Mouse (Mus musculus): Measurements from ENCODE around the gene Kif6. TPM values are rescaled to one million over a fixed set of nuclear protein-coding genes. Genes with fewer than 3 reads are reported as not detected.

The Kif6 gene
- polyA plus RNA-seq, 1 experiment = not detected

- no peak overlapping the region for H3K27ac ChIP-seq (ENCODE audit: insufficient read depth, low read depth, low read length)
- TF ChIP-seq CTCF (IDR thresholded peaks at IDR 0.05; ENCODE audit: insufficient read depth, low read depth, low read length) (no peak), POLR2A (IDR thresholded peaks at IDR 0.05; ENCODE audit: insufficient read depth, low read depth, low read length) (no peak)
- peaks cover 13% of the 10 kb centered on the region for H3K4me1 ChIP-seq (ENCODE audit: control insufficient read depth, insufficient read depth, low read length)
- H3K4me3 ChIP-seq (ENCODE audit: insufficient read depth, low read depth, low read length) = no peak overlapping the region
- 76% methylated on average over 10 of the region's 10 CpGs for WGBS
Measured at GRCm38 (mm10) chr17:49860057-49860816, 245.3 kb downstream of the Kif6 start.

- H3K4me1 ChIP-seq (ENCODE audit: control insufficient read depth, insufficient read depth, low read length) = peaks cover 21% of the 10 kb centered on the region
- no peak for TF ChIP-seq CTCF (IDR thresholded peaks at IDR 0.05; ENCODE audit: insufficient read depth, low read depth, low read length)
- no peak for TF ChIP-seq POLR2A (IDR thresholded peaks at IDR 0.05; ENCODE audit: insufficient read depth, low read depth, low read length)
- no peak overlapping the region for H3K27ac ChIP-seq (ENCODE audit: insufficient read depth, low read depth, low read length)
- WGBS = 53% methylated on average over 5 of the region's 5 CpGs
- H3K4me3 ChIP-seq (ENCODE audit: insufficient read depth, low read depth, low read length) = no peak overlapping the region
Measured at GRCm38 (mm10) chr17:49863597-49863996, 248.7 kb downstream of the Kif6 start.

DNA sequence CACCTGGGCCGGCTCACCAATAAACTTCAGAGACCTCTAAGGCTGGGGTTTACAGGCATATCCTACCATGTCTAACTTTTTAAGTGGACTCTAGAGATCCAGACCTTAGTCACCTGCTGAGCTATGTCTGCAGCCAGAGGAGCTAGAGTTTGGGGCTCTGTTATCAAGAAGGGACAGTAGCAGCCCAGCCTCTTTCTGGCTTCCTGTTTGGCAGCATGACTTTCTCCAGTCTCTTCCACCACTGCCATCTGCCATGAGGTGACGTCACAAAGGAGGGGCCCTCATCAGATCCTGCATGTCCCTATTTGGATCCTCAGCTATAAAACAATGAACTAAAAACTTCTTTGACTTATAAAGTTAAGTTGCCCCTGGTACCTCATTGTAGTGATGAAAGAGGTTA, 250.7 kb downstream of the Kif6 start:
- Histone ChIP-seq H3K4me1 (ENCODE audit: control insufficient read depth, insufficient read depth, low read length) (peaks cover 18% of the 10 kb centered on the region), H3K4me3 (ENCODE audit: insufficient read depth, low read depth, low read length) (no peak overlapping the region), H3K27ac (ENCODE audit: insufficient read depth, low read depth, low read length) (no peak overlapping the region)
- TF ChIP-seq CTCF (IDR thresholded peaks at IDR 0.05; ENCODE audit: insufficient read depth, low read depth, low read length) (no peak), POLR2A (IDR thresholded peaks at IDR 0.05; ENCODE audit: insufficient read depth, low read depth, low read length) (no peak)
- 94% methylated on average over 2 of the region's 2 CpGs for WGBS

- peaks cover 16% of the 10 kb centered on the region for H3K4me1 ChIP-seq (ENCODE audit: control insufficient read depth, insufficient read depth, low read length)
- 76% methylated on average over 8 of the region's 8 CpGs for WGBS
- no peak overlapping the region for H3K4me3 ChIP-seq (ENCODE audit: insufficient read depth, low read depth, low read length)
- H3K27ac ChIP-seq (ENCODE audit: insufficient read depth, low read depth, low read length) = peak overlapping the region; percentile 67; the same call in 1 of the 2 replicates
- TF ChIP-seq POLR2A (IDR thresholded peaks at IDR 0.05; ENCODE audit: insufficient read depth, low read depth, low read length) = no peak
- no peak for TF ChIP-seq CTCF (IDR thresholded peaks at IDR 0.05; ENCODE audit: insufficient read depth, low read depth, low read length)
Measured at GRCm38 (mm10) chr17:49866653-49867215, 251.8 kb downstream of the Kif6 start.

DNA sequence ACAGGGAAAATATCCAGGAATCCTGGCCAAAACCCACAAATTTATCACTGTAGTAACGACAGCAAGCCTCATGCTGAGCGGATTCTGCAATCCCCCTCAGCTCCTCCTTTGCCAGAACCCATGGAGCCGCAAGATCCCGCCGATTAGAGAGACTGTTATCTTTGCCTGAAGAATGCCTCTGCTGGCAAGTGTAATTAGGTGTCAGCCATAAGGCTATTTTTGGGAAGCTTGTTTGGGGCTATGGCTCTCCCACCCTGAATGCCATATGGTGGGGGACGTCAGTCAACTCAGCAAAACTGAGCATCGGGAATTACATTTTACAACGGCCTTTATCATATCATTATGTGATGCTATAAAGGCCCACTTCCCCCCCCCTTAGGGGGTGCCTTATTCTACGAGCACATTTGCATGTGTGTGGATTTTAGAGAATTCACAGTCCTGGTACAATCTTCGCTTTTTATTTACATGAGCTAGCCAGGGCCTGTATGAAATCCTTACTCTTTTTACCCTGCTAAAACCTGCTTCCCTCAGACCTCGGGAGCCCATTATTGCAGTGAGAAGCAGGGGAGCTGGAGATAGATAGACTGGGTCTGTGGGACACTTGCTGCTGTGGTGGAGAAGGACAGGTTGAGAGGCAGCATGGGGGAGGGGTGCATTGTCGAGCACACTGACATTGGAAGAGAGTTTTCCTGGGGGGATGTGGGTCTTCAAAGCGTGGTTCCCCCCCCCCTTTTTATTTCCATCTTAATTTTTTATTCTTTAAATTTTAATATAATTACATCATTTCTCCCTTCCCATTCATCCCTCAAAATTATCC, 252.6 kb downstream of the Kif6 start:
- H3K27ac ChIP-seq (ENCODE audit: insufficient read depth, low read depth, low read length) = peak overlapping the region; percentile 67; the same call in 1 of the 2 replicates
- no peak overlapping the region for H3K4me3 ChIP-seq (ENCODE audit: insufficient read depth, low read depth, low read length)
- no peak for TF ChIP-seq POLR2A (IDR thresholded peaks at IDR 0.05; ENCODE audit: insufficient read depth, low read depth, low read length)
- TF ChIP-seq CTCF (IDR thresholded peaks at IDR 0.05; ENCODE audit: insufficient read depth, low read depth, low read length) = no peak
- H3K4me1 ChIP-seq (ENCODE audit: control insufficient read depth, insufficient read depth, low read length) = peaks cover 16% of the 10 kb centered on the region
- WGBS = 23% methylated on average over 13 of the region's 13 CpGs

DNA sequence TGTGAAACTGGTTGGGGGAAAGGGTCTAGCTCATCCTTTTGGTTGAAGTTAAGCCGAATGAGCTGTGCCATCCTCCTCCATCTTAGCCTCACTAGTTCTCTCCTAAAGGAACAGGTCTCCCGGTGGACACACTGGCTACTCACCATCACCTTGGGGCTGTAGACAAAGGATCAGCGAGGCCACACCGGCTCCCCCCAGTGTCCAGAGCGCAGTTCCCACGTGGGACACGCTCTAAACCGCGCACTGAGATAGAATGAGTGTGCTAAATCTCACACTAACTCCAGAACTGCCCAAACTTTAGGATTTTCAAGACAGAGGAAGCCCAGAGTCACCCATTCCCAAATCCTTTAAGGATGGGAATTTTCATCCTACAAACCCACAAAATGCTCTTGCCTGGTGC, 254.3 kb downstream of the Kif6 start:
- 87% methylated on average over 9 of the region's 9 CpGs for WGBS
- Histone ChIP-seq H3K4me3 (ENCODE audit: insufficient read depth, low read depth, low read length) (no peak overlapping the region), H3K4me1 (ENCODE audit: control insufficient read depth, insufficient read depth, low read length) (peaks cover 11% of the 10 kb centered on the region), H3K27ac (ENCODE audit: insufficient read depth, low read depth, low read length) (no peak overlapping the region)
- TF ChIP-seq POLR2A (IDR thresholded peaks at IDR 0.05; ENCODE audit: insufficient read depth, low read depth, low read length) (no peak), CTCF (IDR thresholded peaks at IDR 0.05; ENCODE audit: insufficient read depth, low read depth, low read length) (no peak)

DNA sequence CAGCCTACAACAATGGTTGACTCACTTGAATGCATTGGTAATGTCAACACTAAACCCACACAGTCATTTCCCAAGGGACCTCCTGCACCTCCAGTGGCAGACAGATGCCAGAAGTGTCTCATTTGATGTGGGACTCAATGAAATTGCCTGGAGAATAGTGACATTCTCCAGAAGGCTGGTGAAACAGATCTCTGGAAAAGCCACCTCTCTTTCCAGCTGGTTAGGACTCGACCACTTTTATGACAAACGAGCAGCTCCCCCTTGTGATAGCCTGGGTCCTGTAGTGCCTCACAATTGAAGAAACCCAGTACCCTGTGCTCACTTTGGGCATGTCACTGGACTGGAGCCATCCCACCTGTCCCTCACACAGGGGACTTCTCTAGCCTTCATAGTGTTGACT, 257.4 kb downstream of the Kif6 start:
- H3K27ac ChIP-seq (ENCODE audit: insufficient read depth, low read depth, low read length) = no peak overlapping the region
- TF ChIP-seq POLR2A (IDR thresholded peaks at IDR 0.05; ENCODE audit: insufficient read depth, low read depth, low read length) = no peak
- no peak for TF ChIP-seq CTCF (IDR thresholded peaks at IDR 0.05; ENCODE audit: insufficient read depth, low read depth, low read length)
- 35% methylated on average over 2 of the region's 2 CpGs for WGBS
- H3K4me3 ChIP-seq (ENCODE audit: insufficient read depth, low read depth, low read length) = no peak overlapping the region
- peaks cover 9% of the 10 kb centered on the region for H3K4me1 ChIP-seq (ENCODE audit: control insufficient read depth, insufficient read depth, low read length)

GRCm38 (mm10) chr17:49874746-49875145, 259.8 kb downstream of the Kif6 start:
- H3K4me3 ChIP-seq (ENCODE audit: insufficient read depth, low read depth, low read length) = no peak overlapping the region
- no peak overlapping the region for H3K27ac ChIP-seq (ENCODE audit: insufficient read depth, low read depth, low read length)
- whole genome bisulfite sequencing = 69% methylated on average over 5 of the region's 5 CpGs
- peaks cover 6% of the 10 kb centered on the region; the same call in 1 of the 2 replicates for H3K4me1 ChIP-seq (ENCODE audit: control insufficient read depth, insufficient read depth, low read length)
- TF ChIP-seq POLR2A (IDR thresholded peaks at IDR 0.05; ENCODE audit: insufficient read depth, low read depth, low read length) = no peak
- no peak for TF ChIP-seq CTCF (IDR thresholded peaks at IDR 0.05; ENCODE audit: insufficient read depth, low read depth, low read length)

GRCm38 (mm10) chr17:49875401-49875800, 260.5 kb downstream of the Kif6 start:
- no peak for TF ChIP-seq CTCF (IDR thresholded peaks at IDR 0.05; ENCODE audit: insufficient read depth, low read depth, low read length)
- no peak for TF ChIP-seq POLR2A (IDR thresholded peaks at IDR 0.05; ENCODE audit: insufficient read depth, low read depth, low read length)
- peaks cover 8% of the 10 kb centered on the region for H3K4me1 ChIP-seq (ENCODE audit: control insufficient read depth, insufficient read depth, low read length)
- no peak overlapping the region for H3K27ac ChIP-seq (ENCODE audit: insufficient read depth, low read depth, low read length)
- 48% methylated on average over 6 of the region's 6 CpGs for WGBS
- H3K4me3 ChIP-seq (ENCODE audit: insufficient read depth, low read depth, low read length) = no peak overlapping the region
